Mouse (Mus musculus): Measurements from ENCODE around the gene Pirt.

Gene Pirt

GRCm38 (mm10) chr11:66946521-66946920, 34.7 kb downstream of the Pirt start:
- DNase-seq (ENCODE audit: low spot score) = no peak

- no peak for DNase-seq (ENCODE audit: low spot score)
Observed at GRCm38 (mm10) chr11:66946922-66947321, 35.1 kb downstream of the Pirt start.

- DNase-seq (ENCODE audit: low spot score) = no peak
Observed at GRCm38 (mm10) chr11:66956303-66956702, 44.5 kb downstream of the Pirt start, which contains the start of gene Tmem238l. TSS of gene Tmem238l (plus strand) at chr11:66956638.

- no peak for DNase-seq (ENCODE audit: low spot score)
Observed at GRCm38 (mm10) chr11:66960797-66961196, 49.0 kb downstream of the Pirt start.

GRCm38 (mm10) chr11:66961447-66962176, 49.8 kb downstream of the Pirt start:
- DNase-seq (ENCODE audit: low spot score) = no peak

- no peak for DNase-seq (ENCODE audit: low spot score)
Observed at GRCm38 (mm10) chr11:66963462-66963861, 51.7 kb downstream of the Pirt start.

- peak; percentile 2 for DNase-seq (ENCODE audit: low spot score)
Observed at GRCm38 (mm10) chr11:66966500-66967116, 54.8 kb downstream of the Pirt start.

- DNase-seq (ENCODE audit: low spot score) = no peak
Observed at GRCm38 (mm10) chr11:66968575-66968974, 56.8 kb downstream of the Pirt start.

GRCm38 (mm10) chr11:66973507-66973906, 61.7 kb downstream of the Pirt start:
- no peak for DNase-seq (ENCODE audit: low spot score)

GRCm38 (mm10) chr11:66975606-66976330, 64.0 kb downstream of the Pirt start:
- no peak for DNase-seq (ENCODE audit: low spot score)
